Mouse (Mus musculus) layer of hippocampus, adult 2 months (tissue): ENCODE data around the gene Aebp2. TPM values are rescaled to one million over a fixed set of nuclear protein-coding genes. Genes with fewer than 3 reads are reported as not detected.
A peak's percentile ranks its signal among the peaks of the same experiment; 100 is the strongest.
"Not testable (repeated sequence)": the region's sequence is repeated elsewhere in the genome, so short reads cannot be mapped to it uniquely, and the experiment has no call there.

Experiments
- DNase-seq, 2 experiments: peaks; one replicate each; pipeline ENCODE4 v3.0.0; 2022; ENCODE audit warnings: low spot score in 2 of 2
- H3K27ac ChIP-seq: fragments of 200-600 bp; 2 replicates; pipeline ENCODE4 v1.8.1; 2022
- H3K4me3 ChIP-seq: fragments of 200-600 bp; 2 replicates; pipeline ENCODE4 v1.8.1; 2022; ENCODE audit warnings: mild to moderate bottlenecking
- CTCF ChIP-seq: fragments of 200-600 bp; conservative IDR thresholded peaks from 2 replicates; pipeline ENCODE4 v1.8.1; 2022; ENCODE audit warnings: antibody characterized with exemption, mild to moderate bottlenecking, moderate library complexity
- total RNA-seq, 2 experiments: library from RNA; stranded (reverse); gene quantifications; 2 replicates each; pipeline ENCODE4 v1.2.3; 2021

Gene Aebp2
- total RNA-seq, 2 experiments from 2014 or later = 52.3 to 61.4 TPM

DNA sequence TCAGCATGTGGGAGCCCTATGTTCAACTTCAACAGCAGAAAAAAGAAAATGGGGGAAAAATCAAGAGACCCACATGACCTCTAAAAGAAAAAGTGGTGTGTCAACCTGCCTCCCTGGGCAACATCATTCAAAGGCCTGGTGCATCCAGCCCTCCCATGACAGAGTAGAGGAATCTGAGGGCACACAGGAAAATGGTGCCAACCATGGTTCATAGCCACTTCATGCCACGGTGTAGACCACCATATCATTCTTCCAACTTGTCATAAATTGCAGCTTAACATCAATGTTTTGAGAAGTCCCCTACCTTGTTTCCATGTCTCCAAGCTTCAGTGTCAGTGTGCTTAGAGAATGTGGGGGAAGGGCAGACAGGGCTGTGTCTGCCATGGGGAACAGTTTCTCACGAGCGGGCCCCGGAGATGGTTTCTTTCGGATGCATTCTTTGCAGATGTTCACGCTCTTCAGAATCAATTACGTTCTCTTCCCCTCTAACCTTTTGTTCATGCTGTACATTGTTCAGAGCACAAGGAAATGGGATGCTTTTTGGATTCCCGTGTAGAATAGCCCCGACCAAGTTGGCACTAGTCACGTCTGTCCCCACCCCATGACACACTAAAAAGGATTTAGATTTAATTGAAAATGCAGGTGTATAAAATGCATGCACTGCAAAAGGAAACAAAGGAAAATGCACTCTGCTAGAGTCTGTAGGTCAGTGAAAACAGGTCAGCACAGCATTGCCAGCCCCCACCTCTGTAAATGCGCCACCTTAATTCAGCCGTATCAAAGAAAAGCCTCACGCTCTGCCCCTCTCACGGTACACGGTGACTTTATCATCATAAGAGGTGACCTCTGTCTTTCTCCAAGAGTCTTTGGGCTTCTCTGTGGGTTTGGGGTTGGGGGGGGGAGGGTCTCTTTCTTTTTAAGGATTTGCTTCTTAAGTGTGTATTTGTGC is 24.8 kb upstream of the Aebp2 start:
- no peak for DNase-seq
- no peak overlapping the region for H3K4me3 ChIP-seq
- no peak for TF ChIP-seq CTCF
- H3K27ac ChIP-seq = no peak overlapping the region

DNA sequence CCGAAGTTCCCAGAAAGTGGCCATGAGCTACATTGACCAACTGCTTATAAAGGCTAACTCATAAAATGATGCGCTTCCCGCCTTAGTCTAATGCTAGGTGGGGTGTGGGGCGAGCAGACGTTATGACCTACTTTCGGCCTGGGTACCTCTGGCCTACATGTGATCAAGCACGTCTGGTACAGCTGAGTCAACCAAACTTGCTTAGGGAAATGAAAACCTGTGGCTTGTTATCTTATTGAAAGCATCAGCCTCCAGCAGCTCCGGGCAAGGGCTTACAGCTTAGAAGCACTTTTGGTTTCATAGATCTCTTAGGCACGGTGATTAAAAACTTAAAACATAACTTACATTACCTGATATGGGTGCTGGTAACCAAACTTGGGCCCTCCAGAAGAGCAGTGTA is 23.9 kb upstream of the Aebp2 start:
- TF ChIP-seq CTCF = no peak

DNA sequence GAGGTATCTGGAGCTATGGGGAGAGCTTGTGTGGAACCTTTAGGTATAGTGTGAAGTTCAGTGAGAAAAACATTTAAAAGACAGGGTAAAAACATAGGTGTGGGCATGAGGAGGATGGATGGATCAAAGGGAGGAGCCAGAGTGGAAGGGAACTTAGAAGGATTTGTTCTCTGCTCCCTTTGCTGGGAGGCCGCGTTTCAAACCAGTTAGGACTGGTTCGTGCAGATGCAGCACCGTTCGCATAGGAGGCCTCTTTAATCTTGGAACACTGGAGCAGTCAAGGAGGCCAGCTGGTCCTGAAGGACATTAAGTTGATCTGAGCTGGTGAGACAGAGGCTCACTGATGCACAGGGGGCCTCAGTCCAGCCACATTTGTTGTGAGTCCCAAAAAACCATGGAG is 23.1 kb upstream of the Aebp2 start:
- Histone ChIP-seq H3K4me3 (no peak overlapping the region), H3K27ac (no peak overlapping the region)
- no peak for DNase-seq
- TF ChIP-seq CTCF = no peak

More for the DNA sequence above, 23.9 kb upstream of the Aebp2 start:
- H3K4me3 ChIP-seq = no peak overlapping the region
- H3K27ac ChIP-seq = no peak overlapping the region
- no peak for DNase-seq

DNA sequence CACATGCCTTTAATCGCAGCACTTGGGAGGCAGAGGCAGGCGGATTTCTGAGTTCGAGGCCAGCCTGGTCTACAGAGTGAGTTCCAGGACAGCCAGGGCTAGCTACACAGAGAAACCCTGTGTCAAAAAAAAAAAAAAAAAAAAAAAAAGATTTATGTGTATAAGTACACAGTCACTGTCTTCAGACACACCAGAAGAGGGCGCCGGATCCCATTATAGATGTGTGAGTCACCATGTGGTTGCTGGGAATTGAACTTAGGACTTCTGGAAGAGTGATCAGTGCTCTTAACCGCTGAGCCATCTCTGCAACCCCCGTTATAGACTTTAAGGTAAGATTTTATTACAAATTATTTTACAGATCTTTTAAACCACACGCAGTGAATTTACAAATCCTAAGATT is 21.8 kb upstream of the Aebp2 start:
- TF ChIP-seq CTCF = peak; percentile 54
- DNase-seq, H3K4me3 ChIP-seq, H3K27ac ChIP-seq: not testable (repeated sequence)

DNA sequence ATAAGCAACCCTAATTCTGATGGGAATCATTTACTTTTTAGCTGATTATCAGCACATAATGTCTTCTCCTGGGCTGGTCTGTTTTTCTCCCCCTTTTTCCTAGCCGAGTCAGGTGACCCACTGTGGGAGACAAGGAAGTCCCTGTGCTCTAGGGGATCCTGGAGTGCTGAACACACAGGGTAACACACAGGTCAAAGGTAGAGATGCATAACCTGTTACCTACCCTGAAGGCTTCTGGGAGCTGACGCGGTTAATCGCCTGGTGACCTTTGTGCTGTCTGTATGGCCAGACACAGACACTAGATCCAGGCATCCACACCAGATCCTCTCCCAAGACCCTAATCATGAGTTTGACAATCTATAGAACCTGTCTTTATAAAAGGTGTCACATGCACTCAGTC is 21.3 kb upstream of the Aebp2 start:
- H3K4me3 ChIP-seq = no peak overlapping the region
- no peak overlapping the region for H3K27ac ChIP-seq
- no peak for DNase-seq
- no peak for TF ChIP-seq CTCF

DNA sequence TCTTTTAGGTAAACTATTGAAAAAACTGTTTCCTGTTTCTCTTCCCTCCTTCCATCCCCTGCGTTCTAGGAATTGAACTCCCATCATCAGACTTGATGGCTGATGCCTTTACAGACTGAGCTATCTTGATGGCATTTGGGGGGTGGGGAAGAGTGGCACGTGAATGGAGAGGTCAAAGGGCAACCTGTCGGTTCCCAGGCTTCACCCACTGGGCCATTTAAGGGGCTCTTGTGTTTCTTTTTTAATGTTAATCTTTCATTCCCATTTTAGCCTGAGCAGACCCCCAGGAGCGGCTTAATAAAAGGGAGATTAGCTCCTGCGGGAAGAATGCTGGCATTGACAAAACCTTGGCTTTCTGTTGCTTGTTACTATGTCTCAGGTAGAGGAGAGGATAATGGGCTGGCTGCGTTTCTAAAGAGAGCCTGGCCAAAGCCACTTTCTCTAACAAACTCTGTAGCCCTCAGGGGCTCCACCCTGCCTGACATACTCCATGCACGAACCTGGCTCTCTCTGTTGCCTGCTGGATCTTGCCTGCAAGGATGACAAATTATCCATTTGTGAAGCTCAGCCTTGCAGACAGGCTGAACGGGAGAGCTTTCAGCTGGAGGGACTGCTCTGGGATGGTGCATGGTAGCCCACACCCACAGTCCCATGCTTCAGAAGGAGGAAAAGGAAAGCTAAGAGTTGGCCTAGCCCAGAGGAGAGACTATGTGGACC is 19.1 kb upstream of the Aebp2 start:
- Histone ChIP-seq H3K4me3 (no peak overlapping the region), H3K27ac (no peak overlapping the region)
- no peak for TF ChIP-seq CTCF
- no peak for DNase-seq

DNA sequence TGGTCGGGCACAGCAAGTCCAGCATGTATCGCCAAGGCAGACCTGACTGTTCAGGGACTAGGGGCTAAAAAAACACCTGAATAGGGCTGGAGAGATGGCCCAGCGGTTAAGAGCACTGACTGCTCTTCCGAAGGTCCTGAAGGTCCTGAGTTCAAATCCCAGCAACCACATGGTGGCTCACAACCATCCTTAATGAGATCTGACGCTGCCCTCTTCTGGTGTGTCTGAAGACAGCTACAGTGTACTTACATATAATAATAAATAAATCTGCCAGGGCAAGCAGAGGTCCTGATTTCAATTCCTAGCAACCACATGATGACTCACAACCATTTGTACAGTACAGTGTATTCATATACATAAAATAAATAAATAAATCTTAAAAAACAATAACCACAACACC is 17.3 kb upstream of the Aebp2 start:
- H3K27ac ChIP-seq, DNase-seq, H3K4me3 ChIP-seq: not testable (repeated sequence)
- peak; percentile 48 for TF ChIP-seq CTCF

DNA sequence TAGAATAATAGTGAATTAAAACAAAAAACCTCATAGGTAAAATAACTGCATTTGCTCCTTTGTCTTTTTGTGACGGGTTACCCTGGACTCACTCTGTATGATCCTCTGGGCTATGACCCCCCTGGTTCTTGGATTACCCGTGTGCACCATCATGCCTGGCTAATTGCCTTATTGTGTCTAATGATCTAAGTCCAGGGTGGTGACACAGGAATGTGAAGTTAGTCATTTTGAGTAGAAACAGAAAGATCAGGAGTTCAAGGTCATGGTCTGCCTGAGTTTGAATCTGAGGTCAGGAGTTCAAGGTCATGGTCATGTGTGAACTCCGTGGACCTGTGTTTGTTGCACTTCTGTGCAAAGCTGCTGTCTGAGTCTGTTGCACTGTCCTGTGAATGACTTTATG is 16.7 kb upstream of the Aebp2 start:
- TF ChIP-seq CTCF = no peak
- Histone ChIP-seq H3K27ac (no peak overlapping the region), H3K4me3 (no peak overlapping the region)
- no peak for DNase-seq

DNA sequence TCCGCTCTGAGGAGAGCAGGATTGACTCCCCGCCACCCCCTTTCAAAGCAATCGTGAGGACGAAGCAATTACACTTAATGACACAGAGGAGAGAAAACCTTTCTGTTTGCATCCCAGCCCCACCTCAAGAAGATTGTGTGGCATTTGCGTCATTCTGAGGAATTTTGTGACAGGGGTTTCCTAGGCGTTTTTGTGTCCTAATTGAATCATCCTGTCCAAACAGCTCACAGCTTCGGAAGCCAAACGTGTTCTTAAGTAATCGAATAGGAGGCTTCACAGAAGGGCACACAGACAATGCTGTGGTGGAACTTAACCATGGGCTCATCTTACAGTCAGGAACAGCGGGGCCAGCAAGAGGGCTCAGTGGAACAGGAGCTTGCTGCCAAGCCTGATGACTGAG is 15.9 kb upstream of the Aebp2 start:
- TF ChIP-seq CTCF = no peak
- H3K4me3 ChIP-seq = no peak overlapping the region
- H3K27ac ChIP-seq = no peak overlapping the region
- DNase-seq = no peak

DNA sequence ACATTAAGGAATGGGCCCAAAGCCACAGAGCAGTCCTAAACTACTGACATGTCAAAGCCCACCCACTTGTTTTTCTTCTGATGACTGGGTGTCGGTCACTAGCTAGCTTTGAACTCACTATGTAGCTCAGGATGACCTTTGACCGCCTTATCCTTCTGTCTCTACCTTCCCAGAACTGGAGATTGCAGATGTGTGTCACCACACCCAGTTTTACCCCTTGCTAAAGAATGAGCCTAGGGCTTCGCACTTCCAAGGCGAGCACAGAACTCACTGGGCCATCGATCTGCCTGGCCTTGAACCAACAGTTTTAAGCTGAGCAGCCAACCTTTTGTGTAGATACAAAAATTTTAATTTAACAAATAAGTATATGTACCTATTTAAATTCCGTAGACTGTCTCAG is 13.8 kb upstream of the Aebp2 start:
- no peak overlapping the region for H3K4me3 ChIP-seq
- no peak for DNase-seq
- no peak for TF ChIP-seq CTCF
- H3K27ac ChIP-seq = no peak overlapping the region

DNA sequence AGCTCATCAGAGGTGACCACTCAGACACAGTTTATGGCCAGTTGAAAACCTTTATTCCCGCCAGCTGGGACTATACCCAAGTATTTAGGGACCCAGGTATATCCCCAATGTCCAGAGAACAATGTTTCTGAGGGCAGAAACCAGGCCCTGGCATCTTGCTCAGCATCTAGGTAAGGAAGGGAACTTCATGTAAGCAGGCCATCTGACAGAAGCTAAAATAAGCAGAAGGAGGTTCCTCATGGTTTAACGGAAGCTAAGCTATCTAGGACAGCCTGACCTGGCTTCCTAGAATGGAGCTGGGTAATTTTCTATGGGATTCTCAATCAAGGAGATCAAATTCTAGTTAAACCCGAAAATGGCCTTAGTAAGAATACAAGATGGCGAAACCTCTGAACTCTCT is 12.9 kb upstream of the Aebp2 start:
- Histone ChIP-seq H3K4me3 (no peak overlapping the region), H3K27ac (no peak overlapping the region)
- no peak for DNase-seq
- TF ChIP-seq CTCF = no peak

DNA sequence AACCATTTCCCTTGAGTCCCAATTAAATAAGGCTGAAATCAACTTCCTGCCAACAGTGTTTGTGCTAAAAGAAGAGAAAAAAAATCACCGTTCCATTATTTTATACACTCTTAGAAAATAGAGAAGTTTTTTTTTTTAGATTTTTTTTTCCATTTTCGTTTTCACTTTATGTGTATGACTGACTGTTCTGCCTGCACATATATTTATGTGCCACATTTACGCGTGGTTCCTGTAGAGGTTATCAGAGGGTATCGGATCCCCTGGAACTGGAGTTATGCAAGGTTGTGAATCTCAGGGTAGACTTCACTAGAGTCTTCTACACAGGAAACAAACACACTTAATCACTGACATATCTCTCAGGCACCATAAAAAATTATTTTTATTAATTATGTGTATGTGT is 12.3 kb upstream of the Aebp2 start:
- no peak for TF ChIP-seq CTCF
- Histone ChIP-seq H3K4me3 (no peak overlapping the region), H3K27ac (no peak overlapping the region)
- DNase-seq = no peak

DNA sequence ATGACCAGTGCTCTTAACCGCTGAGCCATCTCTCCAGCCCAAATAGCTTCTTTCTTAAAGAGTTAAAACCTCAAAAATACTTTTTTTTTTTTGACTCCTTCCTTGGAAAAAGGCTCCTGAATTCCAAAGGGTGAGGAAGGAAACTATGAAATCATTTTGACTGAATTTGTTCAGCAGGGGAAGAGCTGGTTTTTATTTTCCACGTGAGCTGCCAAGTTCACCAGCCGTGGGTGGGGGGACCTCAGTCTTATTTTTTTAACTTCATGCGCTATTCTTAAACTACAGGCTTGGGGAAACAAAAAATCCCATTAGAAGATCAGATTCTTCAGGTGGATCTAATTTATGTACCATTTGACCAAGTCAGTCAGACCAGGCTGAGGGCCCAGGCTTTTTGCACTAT is 11.2 kb upstream of the Aebp2 start:
- Histone ChIP-seq H3K4me3 (no peak overlapping the region), H3K27ac (no peak overlapping the region)
- DNase-seq = no peak
- TF ChIP-seq CTCF = no peak
